Mouse (Mus musculus) splenic B cell, adult 2 months (primary cell): ENCODE measurements at regions not wholly inside any gene's neighbourhood (a gene's known extent, or its start where the extent isn't known, plus 50 kb on each side); places are given as distances from the start of the nearest gene placed in this dataset.

ENCODE experiments used
- DNase-seq: peaks from one replicate; pipeline ENCODE4 v3.0.0-alpha.2; 2011; ENCODE audit warnings: low read depth, low spot score
- H3K27me3 ChIP-seq: 2 replicates; pipeline ENCODE4 v1.6.1; 2012; ENCODE audit warnings: mild to moderate bottlenecking, low read length, moderate library complexity, mixed read lengths; ENCODE audit not compliant: control insufficient read depth, poor library complexity, insufficient read depth, severe bottlenecking
- H3K36me3 ChIP-seq: 2 replicates; pipeline ENCODE4 v1.6.1; 2012; ENCODE audit warnings: mild to moderate bottlenecking, low read length, moderate library complexity, mixed read lengths; ENCODE audit not compliant: control insufficient read depth, poor library complexity, insufficient read depth, severe bottlenecking

DNA sequence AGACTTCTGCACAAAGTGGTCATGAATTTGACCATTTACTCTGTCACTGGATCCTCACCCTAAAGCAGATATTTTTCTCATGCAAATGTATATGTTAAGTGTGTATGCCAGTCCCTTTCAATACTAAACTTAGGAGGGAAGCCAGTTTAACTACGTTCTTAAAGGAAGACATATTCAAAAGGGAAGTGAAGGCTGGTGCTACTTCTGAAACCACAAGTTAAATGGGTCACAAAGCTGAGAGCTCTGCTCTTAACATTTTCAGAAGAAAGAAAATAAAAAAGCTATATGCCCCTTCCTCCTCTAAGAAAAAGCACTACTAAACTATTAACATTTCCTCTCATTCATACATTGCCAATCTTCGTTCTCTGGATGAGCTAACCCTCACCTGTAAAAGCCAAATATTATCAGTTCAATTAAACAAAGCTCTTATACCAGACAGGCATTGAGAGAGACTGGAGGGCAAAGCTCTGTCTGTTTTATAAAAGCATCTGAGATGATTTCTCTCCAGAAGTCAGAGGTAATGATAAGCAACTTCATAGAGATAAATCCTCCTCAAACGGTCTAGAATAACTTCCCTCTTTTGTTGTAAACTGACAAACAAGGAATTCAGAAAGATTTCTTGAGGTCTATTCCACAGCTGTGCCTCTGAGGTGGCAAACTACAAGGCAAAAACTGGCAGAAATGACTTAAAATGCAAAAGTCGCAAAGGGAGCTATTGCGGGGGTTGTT, 82.7 kb upstream of the Klf6 start:
- Histone ChIP-seq H3K36me3 (no peaks in the 10 kb centered on the region), H3K27me3 (no peaks in the 10 kb centered on the region)
- peak; percentile 57 for DNase-seq

DNA sequence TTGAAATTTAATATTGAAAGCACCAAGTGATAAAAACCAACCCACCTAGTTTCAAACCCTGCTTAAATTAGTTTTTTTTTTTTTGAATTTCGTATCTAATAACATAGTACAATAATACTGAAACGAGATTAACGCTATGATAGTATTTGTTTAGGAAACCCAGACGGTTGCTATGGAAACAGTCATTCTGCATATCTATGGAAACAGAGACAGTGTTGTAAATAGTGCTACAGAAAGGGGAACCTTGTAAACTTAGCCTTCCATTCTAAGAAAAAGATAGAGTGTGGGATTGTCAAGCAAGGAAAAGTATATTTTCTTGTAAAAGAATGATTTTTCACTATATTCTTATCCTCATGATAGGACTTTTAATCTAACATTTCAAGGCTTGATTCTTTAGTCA, 81.9 kb upstream of the Klf6 start:
- no peaks in the 10 kb centered on the region for H3K36me3 ChIP-seq
- peak; percentile 88 for DNase-seq

DNA sequence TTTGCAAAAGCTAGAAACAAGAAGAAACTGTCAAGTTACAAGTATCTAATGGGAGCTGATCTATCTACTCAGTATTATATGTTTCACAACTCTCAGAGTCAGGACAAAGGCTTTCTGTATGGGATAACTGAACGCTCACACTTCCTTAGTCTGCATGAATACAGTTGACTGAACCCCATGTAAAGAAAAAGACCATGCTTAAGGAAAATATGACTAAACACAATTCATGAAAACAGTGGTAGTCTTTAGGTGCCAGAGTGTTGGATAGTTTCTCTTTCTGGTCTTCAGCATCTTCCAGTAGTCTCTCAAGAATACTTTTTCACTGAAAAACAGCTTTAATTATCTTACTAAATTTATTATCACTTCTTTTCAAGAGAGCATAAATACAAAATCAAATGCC, 78.7 kb upstream of the Klf6 start:
- no peaks in the 10 kb centered on the region for H3K27me3 ChIP-seq
- no peak for DNase-seq
- H3K36me3 ChIP-seq: no peaks in the 10 kb centered on the region

More for the DNA sequence above, 81.9 kb upstream of the Klf6 start:
- H3K27me3 ChIP-seq: no peaks in the 10 kb centered on the region

DNA sequence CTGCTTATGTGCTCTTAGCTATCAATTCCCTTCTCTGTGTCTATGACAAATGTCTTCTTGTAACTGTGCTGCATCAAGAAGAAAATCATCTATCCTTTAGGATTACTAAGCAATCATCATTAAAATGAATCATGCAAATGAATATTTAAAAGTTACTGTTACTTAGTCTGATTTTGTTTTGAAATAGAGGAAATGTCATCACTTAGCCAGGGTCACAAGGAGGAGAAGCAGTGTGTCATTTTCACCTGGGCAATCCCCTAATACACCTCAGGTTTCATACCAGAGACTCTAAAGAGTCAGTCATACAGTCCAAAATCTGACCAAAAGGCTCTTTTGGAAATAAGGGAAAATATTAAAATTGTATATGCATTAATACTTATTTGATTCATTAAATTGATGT, 74.2 kb upstream of the Klf6 start:
- DNase-seq: peak; percentile 17
- Histone ChIP-seq H3K27me3 (no peaks in the 10 kb centered on the region), H3K36me3 (no peaks in the 10 kb centered on the region)

DNA sequence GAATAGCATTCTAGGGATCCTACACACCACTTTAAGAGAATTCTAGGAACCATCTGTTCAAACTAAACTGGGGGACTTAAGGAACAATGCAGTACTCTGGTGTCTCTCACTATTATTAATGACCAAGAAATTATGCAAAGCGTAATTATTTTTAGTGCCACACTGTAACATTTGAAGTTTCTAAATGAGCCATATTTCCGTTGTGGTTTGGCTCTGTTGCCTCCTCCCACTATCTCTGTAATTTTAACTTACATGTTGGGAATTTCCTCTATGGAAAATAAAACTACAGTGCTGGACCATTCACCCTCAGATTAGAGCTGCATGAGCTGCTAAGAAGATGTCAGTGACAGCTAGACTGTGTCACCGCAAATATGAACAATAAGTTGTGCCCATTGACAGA, 72.0 kb upstream of the Klf6 start:
- DNase-seq: peak; percentile 14
- no peaks in the 10 kb centered on the region for H3K27me3 ChIP-seq
- no peaks in the 10 kb centered on the region for H3K36me3 ChIP-seq

DNA sequence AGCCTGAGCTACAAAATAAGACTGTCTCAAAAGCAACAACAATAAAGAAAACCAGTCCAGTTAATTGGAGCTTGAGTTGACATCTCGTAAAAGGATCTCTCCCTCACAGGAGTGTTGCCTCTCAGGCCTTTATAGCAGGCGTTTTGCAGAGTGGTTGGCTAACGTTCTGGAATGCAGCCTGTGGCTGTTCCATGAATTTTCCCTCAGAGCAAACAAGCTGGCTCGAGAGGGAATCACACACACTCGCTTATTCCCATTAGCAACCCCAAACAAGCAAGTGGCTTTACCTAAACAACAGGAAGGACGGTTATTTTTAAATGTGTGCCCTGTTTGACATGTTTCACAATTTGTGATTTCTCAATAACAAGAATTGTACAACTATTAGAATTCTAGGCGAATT, 59.2 kb upstream of the Klf6 start:
- H3K27me3 ChIP-seq: no peaks in the 10 kb centered on the region
- no peak for DNase-seq

DNA sequence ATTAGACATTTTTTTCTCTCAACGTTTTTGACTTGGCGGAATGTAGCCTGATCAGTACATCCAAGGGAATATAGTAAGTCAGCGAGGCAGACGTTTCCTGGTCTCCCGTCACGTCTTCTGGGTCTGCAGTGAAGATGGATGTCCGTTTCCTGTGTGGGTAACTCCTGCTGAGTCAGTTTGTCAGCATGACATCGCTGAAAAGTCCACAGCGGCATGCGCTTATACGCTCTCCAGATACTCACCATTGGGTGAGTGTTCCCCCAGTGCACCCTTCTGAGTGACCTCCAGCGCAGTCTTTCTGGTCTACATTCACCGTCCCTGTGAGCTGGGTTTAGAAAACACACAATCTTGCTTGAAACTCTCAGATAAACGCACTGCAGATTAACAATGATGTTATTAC, 58.5 kb upstream of the Klf6 start:
- Histone ChIP-seq H3K36me3 (no peaks in the 10 kb centered on the region), H3K27me3 (no peaks in the 10 kb centered on the region)
- DNase-seq: no peak

More for the DNA sequence above, 59.2 kb upstream of the Klf6 start:
- no peaks in the 10 kb centered on the region for H3K36me3 ChIP-seq

DNA sequence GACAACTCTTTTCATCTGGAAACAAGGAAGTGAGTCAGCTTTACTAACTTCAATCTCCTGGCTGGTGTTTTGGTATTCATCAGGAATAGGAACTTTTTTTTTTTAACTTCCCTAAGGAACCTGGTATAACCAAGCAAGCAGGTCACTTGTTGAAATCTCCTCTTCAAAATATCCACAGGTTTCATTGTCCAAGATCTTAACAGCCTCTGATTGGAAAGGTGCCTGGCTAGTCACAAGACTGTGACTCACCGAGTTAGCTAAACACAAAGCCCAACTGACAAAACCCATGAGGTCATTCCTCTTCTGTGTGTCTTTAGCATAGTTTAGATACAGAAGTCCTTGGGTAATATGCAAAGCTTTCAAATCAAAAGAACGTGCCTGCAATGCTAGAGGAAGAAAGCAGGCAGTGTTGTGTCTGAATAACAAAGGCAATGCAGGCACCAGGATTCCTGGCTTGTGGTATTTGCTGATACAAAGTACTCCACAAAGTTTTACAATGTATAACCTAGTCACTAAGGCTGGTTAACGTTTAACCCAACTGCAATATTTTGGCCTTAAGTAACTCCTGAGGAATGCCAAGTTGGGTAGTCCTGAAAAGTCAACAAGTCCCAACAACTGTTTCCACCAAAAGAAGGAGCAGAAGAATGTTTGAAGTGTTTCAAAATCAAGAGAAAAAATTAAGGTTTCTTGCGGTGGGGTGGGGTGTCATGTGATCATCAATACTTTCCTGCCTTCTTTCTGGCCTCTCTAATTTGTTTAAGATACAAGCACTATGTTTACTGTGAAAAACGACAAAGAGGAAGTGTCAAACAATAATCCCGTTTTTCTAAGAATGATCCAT, 57.5 kb upstream of the Klf6 start:
- Histone ChIP-seq H3K36me3 (no peaks in the 10 kb centered on the region), H3K27me3 (no peaks in the 10 kb centered on the region)
- DNase-seq: peak; percentile 66

DNA sequence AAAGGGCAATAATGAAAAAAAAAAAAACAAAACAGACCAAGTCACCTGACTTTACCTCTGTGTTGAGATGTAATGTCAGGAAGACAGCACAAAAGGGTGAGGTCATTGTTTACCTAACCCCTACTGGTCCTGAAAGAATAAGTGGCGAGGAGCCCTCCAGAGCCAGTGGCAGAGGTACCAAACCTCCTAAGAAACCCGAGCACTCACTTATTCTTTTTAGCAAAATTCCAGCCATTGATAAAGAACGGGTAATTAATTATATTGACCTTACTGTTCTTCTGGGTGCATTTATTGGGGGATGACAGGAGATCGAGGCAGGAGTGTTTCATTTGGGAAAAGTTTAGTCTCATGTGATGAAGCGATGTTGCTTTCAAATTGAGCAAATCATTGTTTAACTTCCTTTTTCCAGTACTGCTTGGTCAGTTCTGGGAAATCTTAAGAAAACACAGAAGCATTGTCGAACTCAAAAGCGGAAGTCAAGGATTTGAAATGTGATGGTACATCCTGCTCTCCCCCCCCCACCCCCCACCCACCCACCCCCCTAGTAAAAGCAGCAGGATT, 56.8 kb upstream of the Klf6 start:
- H3K27me3 ChIP-seq: no peaks in the 10 kb centered on the region
- peak; percentile 53 for DNase-seq
- H3K36me3 ChIP-seq: no peaks in the 10 kb centered on the region

DNA sequence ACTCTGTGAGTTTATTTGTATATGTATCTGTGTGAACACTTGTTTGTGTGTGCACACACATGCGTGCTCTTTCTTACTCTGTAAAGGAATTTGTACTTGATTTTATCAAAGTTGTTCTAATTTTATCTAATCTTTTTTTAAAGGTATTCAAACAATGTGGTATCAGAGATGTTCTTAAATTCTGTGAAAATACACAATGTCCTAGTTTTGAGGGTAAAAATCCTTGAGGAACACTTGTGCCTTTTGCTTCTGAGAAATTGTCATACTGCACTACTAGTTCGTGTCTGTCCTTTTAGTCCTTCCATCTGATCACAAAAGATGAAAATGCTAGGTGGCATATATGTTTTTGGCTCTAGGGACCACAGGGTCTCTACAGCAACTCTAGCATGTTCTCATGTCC, 52.9 kb upstream of the Klf6 start:
- H3K27me3 ChIP-seq: no peaks in the 10 kb centered on the region
- no peaks in the 10 kb centered on the region for H3K36me3 ChIP-seq
- no peak for DNase-seq
